Mouse (Mus musculus): ENCODE measurements around the gene Calr. TPM values are rescaled to one million over a fixed set of nuclear protein-coding genes. Genes with fewer than 3 reads are reported as not detected.

Gene Calr
- polyA plus RNA-seq (2012; ENCODE audit: insufficient read depth, insufficient read length, missing spikeins) = 674 and 696 TPM in 2 replicates

DNA sequence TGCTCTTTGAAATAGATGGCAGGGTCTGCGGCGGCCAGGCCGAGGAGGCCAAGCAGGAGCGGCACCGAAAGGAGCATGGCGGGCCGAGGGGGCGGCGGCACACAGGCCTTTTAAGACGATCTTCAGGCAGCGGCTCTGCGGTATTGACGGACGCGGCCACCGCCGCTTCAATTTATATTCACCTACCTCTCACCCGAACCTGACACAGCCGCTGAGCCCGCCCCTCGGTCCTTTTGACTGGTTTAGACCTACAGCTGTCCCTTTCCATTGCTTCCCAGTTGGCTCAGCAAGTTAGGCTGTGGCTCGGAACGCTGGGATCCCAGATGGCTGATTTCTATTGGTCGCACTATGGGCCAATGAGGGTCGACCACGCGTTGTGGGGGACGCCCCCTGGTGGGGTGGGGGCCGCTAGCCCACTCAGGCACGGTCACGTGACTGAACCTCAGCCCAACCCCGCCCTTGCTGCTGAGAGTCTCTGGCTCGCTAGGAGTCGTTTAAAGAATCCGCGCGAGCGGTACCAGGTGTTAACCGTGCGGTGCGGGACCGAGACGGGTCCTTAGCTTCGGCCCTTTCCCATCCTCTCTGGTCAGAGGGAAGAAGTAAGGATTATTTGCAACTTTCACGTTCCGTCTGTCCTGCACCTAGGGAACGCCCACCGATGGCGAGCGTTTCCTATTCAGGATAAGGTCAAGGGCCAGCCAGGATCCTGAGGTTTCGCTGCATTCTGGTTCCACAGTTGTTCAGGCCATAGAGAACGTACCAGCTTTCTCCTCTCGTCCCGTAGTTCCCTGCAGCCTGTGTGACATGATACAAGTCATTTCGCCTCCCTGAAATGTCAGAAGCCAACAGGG lies at the start of gene Calr:
Gene Calr (minus strand): TSS at position 213 of the 851 bp plus-strand sequence.
- peak within 1 kb of the TSS; percentile 98 for H3K4me3 ChIP-seq (ENCODE audit: insufficient read depth, low read length)
- TF ChIP-seq POLR2A (IDR thresholded peaks at IDR 0.05; ENCODE audit: borderline replicate concordance, low read depth, low read length) = peak; percentile 83; the same call in 1 of the 2 replicates
- no peak for TF ChIP-seq CTCF (IDR thresholded peaks at IDR 0.05; ENCODE audit: low read depth, low read length)
- peak within 1 kb of the TSS; percentile 92 for H3K27ac ChIP-seq (ENCODE audit: insufficient read depth, low read depth, low read length)
- peaks cover 26% of the 10 kb centered on the region for H3K4me1 ChIP-seq (ENCODE audit: control insufficient read depth, insufficient read depth, low read length)

DNA sequence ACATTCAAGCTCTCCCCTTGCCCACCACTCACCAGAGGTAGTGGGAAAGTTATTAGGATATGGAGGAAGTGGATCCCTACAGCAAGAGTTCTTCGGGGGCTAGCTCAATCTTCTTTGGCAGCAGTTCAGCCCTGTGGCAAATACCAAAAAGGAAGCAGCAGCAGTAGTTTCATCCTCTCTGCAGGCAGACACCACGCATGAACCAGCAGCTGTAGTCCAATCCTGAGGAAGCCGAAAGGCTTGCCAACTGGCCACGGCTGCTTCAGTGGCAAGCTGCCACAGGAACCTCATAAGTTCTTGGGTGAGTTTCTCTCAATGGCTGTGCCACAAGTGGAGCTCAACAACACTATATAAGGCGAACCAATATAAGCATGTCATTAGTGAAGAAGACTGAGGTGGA lies 49.2 kb upstream of the Calr start:
- Histone ChIP-seq H3K4me3 (ENCODE audit: insufficient read depth, low read length) (no peak overlapping the region), H3K4me1 (ENCODE audit: control insufficient read depth, insufficient read depth, low read length) (0 out of 2 replicates have a peak, but pooled peaks cover 2% of the 10 kb centered on the region), H3K27ac (ENCODE audit: insufficient read depth, low read depth, low read length) (no peak overlapping the region)
- TF ChIP-seq POLR2A (IDR thresholded peaks at IDR 0.05; ENCODE audit: borderline replicate concordance, low read depth, low read length) = no peak
- no peak for TF ChIP-seq CTCF (IDR thresholded peaks at IDR 0.05; ENCODE audit: low read depth, low read length)

- Histone ChIP-seq H3K4me3 (ENCODE audit: insufficient read depth, low read length) (peak within 1 kb of the TSS; percentile 91), H3K4me1 (ENCODE audit: control insufficient read depth, insufficient read depth, low read length) (0 out of 2 replicates have a peak, but pooled peaks cover 2% of the 10 kb centered on the region), H3K27ac (ENCODE audit: insufficient read depth, low read depth, low read length) (no peak within 1 kb of the TSS)
- no peak for TF ChIP-seq POLR2A (IDR thresholded peaks at IDR 0.05; ENCODE audit: borderline replicate concordance, low read depth, low read length)
- no peak for TF ChIP-seq CTCF (IDR thresholded peaks at IDR 0.05; ENCODE audit: low read depth, low read length)
These were observed 47.0 kb upstream of the Calr start, which contains the start of gene Gcdh for GRCm38 (mm10) chr8:84893709-84894134. Gene Gcdh (minus strand): TSS chr8:84893921.

- TF ChIP-seq CTCF (IDR thresholded peaks at IDR 0.05; ENCODE audit: low read depth, low read length) (no peak), POLR2A (IDR thresholded peaks at IDR 0.05; ENCODE audit: borderline replicate concordance, low read depth, low read length) (no peak)
- peak overlapping the region; percentile 91 for H3K4me3 ChIP-seq (ENCODE audit: insufficient read depth, low read length)
- H3K27ac ChIP-seq (ENCODE audit: insufficient read depth, low read depth, low read length) = no peak overlapping the region
- 0 out of 2 replicates have a peak, but pooled peaks cover 2% of the 10 kb centered on the region for H3K4me1 ChIP-seq (ENCODE audit: control insufficient read depth, insufficient read depth, low read length)
These were observed 46.4 kb upstream of the Calr start for GRCm38 (mm10) chr8:84892993-84893708.

GRCm38 (mm10) chr8:84889141-84889540 lies 42.4 kb upstream of the Calr start:
- Histone ChIP-seq H3K27ac (ENCODE audit: insufficient read depth, low read depth, low read length) (no peak overlapping the region), H3K4me3 (ENCODE audit: insufficient read depth, low read length) (no peak overlapping the region)
- TF ChIP-seq CTCF (IDR thresholded peaks at IDR 0.05; ENCODE audit: low read depth, low read length) (no peak), POLR2A (IDR thresholded peaks at IDR 0.05; ENCODE audit: borderline replicate concordance, low read depth, low read length) (no peak)

DNA sequence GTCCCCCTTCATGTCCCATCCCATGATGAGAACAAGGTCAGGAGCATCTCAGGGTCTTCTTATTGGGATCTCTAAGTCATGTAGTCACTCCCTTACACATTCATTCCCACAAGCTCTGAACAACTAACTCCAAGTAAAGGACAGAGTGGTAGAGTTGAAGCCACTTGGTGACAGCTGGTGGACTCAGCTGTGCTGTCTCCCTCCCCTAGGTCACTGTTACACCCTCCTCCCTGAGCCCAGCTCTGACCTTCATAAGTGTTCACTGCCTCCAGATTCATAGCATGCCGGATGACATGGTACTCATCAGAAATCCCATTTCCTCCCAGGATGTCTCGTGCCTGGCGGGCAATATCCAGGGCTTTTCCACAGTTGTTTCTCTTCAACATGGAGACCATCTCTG lies 41.5 kb upstream of the Calr start:
- TF ChIP-seq CTCF (IDR thresholded peaks at IDR 0.05; ENCODE audit: low read depth, low read length) (no peak), POLR2A (IDR thresholded peaks at IDR 0.05; ENCODE audit: borderline replicate concordance, low read depth, low read length) (no peak)
- no peak overlapping the region for H3K27ac ChIP-seq (ENCODE audit: insufficient read depth, low read depth, low read length)
- H3K4me1 ChIP-seq (ENCODE audit: control insufficient read depth, insufficient read depth, low read length) = 0 out of 2 replicates have a peak, but pooled peaks cover 2% of the 10 kb centered on the region
- H3K4me3 ChIP-seq (ENCODE audit: insufficient read depth, low read length) = no peak overlapping the region

More at GRCm38 (mm10) chr8:84889141-84889540, 42.4 kb upstream of the Calr start:
- H3K4me1 ChIP-seq (ENCODE audit: control insufficient read depth, insufficient read depth, low read length) = 0 out of 2 replicates have a peak, but pooled peaks cover 2% of the 10 kb centered on the region

- no peak for TF ChIP-seq CTCF (IDR thresholded peaks at IDR 0.05; ENCODE audit: low read depth, low read length)
- no peak for TF ChIP-seq POLR2A (IDR thresholded peaks at IDR 0.05; ENCODE audit: borderline replicate concordance, low read depth, low read length)
- Histone ChIP-seq H3K27ac (ENCODE audit: insufficient read depth, low read depth, low read length) (no peak overlapping the region), H3K4me1 (ENCODE audit: control insufficient read depth, insufficient read depth, low read length) (0 out of 2 replicates have a peak, but pooled peaks cover 2% of the 10 kb centered on the region), H3K4me3 (ENCODE audit: insufficient read depth, low read length) (no peak overlapping the region)
These were observed 38.0 kb upstream of the Calr start for GRCm38 (mm10) chr8:84884728-84885127.

DNA sequence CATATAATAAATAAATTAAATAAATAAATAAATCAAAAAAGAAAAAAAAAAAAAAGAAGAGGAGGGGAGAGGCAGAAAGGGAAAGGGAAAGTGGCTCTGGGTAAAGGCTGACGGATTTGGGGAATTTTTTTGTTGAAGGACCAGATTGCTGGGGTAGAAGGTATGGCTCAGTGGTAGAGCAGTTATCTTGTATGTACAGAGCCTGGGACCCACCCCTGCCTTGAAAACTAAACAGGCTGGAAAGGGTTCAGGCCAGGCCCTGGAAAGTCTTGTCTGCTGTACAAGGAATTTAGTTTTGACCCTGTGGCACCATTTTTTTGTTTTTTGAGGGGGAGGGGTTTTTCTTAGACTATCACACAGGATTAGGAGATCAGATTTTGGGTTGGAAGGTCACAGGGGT lies 32.2 kb upstream of the Calr start:
- TF ChIP-seq CTCF (IDR thresholded peaks at IDR 0.05; ENCODE audit: low read depth, low read length) (no peak), POLR2A (IDR thresholded peaks at IDR 0.05; ENCODE audit: borderline replicate concordance, low read depth, low read length) (no peak)
- no peak overlapping the region for H3K27ac ChIP-seq (ENCODE audit: insufficient read depth, low read depth, low read length)
- H3K4me3 ChIP-seq (ENCODE audit: insufficient read depth, low read length) = no peak overlapping the region
- peaks cover 5% of the 10 kb centered on the region for H3K4me1 ChIP-seq (ENCODE audit: control insufficient read depth, insufficient read depth, low read length)

DNA sequence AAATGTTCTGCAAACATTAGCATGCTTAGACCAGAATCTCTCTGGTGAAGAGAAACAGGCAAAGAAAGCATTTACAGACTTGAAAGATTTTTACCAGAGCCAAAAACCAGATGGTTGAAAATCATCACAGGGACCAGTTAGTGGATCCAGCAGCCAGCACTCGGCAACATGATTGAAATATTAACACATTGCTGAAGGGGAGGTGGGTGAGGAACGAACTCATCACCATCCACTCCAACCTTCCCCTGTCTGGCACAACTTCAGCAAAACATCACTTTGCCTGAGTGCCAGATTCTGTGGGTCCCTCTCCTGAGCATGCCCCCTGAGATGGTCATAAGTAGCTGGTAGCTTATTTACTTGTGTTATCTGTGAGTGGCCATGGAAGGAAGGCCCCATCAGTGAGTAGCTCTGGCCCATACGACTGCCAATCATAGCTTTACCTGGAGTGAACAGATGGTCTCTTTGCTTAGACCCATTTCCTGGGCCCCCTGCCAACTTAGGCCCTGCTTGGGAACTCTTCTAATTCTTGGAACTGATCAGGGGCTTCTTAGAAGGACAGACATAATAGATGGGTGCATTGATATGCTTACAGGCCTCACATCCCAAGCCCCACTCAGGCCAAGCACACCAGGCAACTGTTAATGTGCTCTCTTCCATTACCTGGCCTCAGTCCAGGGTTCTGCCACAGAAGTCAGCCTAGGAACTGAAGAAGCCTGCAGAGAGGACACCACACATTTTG lies 30.7 kb upstream of the Calr start:
- H3K27ac ChIP-seq (ENCODE audit: insufficient read depth, low read depth, low read length) = no peak overlapping the region
- H3K4me1 ChIP-seq (ENCODE audit: control insufficient read depth, insufficient read depth, low read length) = peaks cover 9% of the 10 kb centered on the region
- no peak overlapping the region for H3K4me3 ChIP-seq (ENCODE audit: insufficient read depth, low read length)
- TF ChIP-seq POLR2A (IDR thresholded peaks at IDR 0.05; ENCODE audit: borderline replicate concordance, low read depth, low read length) (no peak), CTCF (IDR thresholded peaks at IDR 0.05; ENCODE audit: low read depth, low read length) (no peak)

All from bone marrow macrophage, adult 2 months (primary cell).